Mouse (Mus musculus) G1E (cell line): ENCODE data around the gene Tgfbr3.

Experiments used
- CTCF ChIP-seq: IDR thresholded peaks from 2 replicates; pipeline ENCODE4 v1.5.1; 2012; ENCODE audit warnings: low read depth, low read length, inconsistent platforms, mixed read lengths
- GATA1 ChIP-seq: IDR thresholded peaks from 2 replicates; pipeline ENCODE4 v1.6.1; 2012; ENCODE audit warnings: borderline replicate concordance, low read length, inconsistent platforms, mixed read lengths
- GATA2 ChIP-seq: IDR thresholded peaks from 2 replicates; pipeline ENCODE4 v1.6.1; 2012; ENCODE audit warnings: low read depth, low read length, inconsistent platforms, borderline replicate concordance
- POLR2AphosphoS5 ChIP-seq: IDR thresholded peaks from 2 replicates; pipeline ENCODE4 v1.6.1; 2012; ENCODE audit warnings: low read depth, low read length, inconsistent platforms; ENCODE audit not compliant: insufficient replicate concordance
- TAL1 ChIP-seq: conservative IDR thresholded peaks from 2 replicates; pipeline ENCODE4 v1.6.1; 2012; ENCODE audit warnings: low read depth, low read length, inconsistent platforms, mixed read lengths

GRCm38 (mm10) chr5:107157384-107157783, 132.0 kb downstream of the Tgfbr3 start:
- TF ChIP-seq TAL1, result no peak
- TF ChIP-seq CTCF, result no peak
- TF ChIP-seq GATA1, result no peak
- no peak for TF ChIP-seq POLR2AphosphoS5
- no peak for TF ChIP-seq GATA2
